Mouse (Mus musculus) splenic B cell, adult 2 months (primary cell): ENCODE data around the gene Mxra7.
A peak's percentile ranks its signal among the peaks of the same experiment; 100 is the strongest.
"Not testable (repeated sequence)": the region's sequence is repeated elsewhere in the genome, so short reads cannot be mapped to it uniquely, and the experiment has no call there.

Source experiments
- DNase-seq: peaks from one replicate; pipeline ENCODE4 v3.0.0-alpha.2; 2011; ENCODE audit warnings: low read depth, low spot score
- H3K27me3 ChIP-seq: 2 replicates; pipeline ENCODE4 v1.6.1; 2012; ENCODE audit warnings: mild to moderate bottlenecking, low read length, moderate library complexity, mixed read lengths; ENCODE audit not compliant: control insufficient read depth, poor library complexity, insufficient read depth, severe bottlenecking
- H3K36me3 ChIP-seq: 2 replicates; pipeline ENCODE4 v1.6.1; 2012; ENCODE audit warnings: mild to moderate bottlenecking, low read length, moderate library complexity, mixed read lengths; ENCODE audit not compliant: control insufficient read depth, poor library complexity, insufficient read depth, severe bottlenecking

The Mxra7 gene

GRCm38 (mm10) chr11:116851576-116852290 is 23.9 kb upstream of the Mxra7 start:
- Histone ChIP-seq H3K36me3 (peaks cover 11% of the 10 kb centered on the region; the same call in 1 of the 2 replicates), H3K27me3 (no peaks in the 10 kb centered on the region)
- DNase-seq = no peak

- no peaks in the 10 kb centered on the region for H3K27me3 ChIP-seq
- H3K36me3 ChIP-seq = peaks cover 11% of the 10 kb centered on the region; the same call in 1 of the 2 replicates
- DNase-seq = no peak
Observed at GRCm38 (mm10) chr11:116850833-116851477, 23.1 kb upstream of the Mxra7 start.

- H3K36me3 ChIP-seq = peaks cover 11% of the 10 kb centered on the region; the same call in 1 of the 2 replicates
- no peak for DNase-seq
- H3K27me3 ChIP-seq = no peaks in the 10 kb centered on the region
Observed at GRCm38 (mm10) chr11:116850085-116850484, 22.2 kb upstream of the Mxra7 start.

GRCm38 (mm10) chr11:116849587-116849986 is 21.7 kb upstream of the Mxra7 start:
- DNase-seq = no peak
- Histone ChIP-seq H3K27me3 (no peaks in the 10 kb centered on the region), H3K36me3 (peaks cover 11% of the 10 kb centered on the region; the same call in 1 of the 2 replicates)

GRCm38 (mm10) chr11:116848877-116849178 is 21.0 kb upstream of the Mxra7 start:
- not testable (repeated sequence) for H3K27me3 ChIP-seq, DNase-seq
- peaks cover 11% of the 10 kb centered on the region; the same call in 1 of the 2 replicates for H3K36me3 ChIP-seq

GRCm38 (mm10) chr11:116848086-116848876 is 20.4 kb upstream of the Mxra7 start:
- no peak for DNase-seq
- H3K27me3 ChIP-seq = no peaks in the 10 kb centered on the region

GRCm38 (mm10) chr11:116847187-116848085 is 19.6 kb upstream of the Mxra7 start:
- no peak for DNase-seq
- Histone ChIP-seq H3K36me3 (peaks cover 11% of the 10 kb centered on the region; the same call in 1 of the 2 replicates), H3K27me3 (no peaks in the 10 kb centered on the region)

More at GRCm38 (mm10) chr11:116848086-116848876, 20.4 kb upstream of the Mxra7 start:
- H3K36me3 ChIP-seq = peaks cover 11% of the 10 kb centered on the region; the same call in 1 of the 2 replicates

GRCm38 (mm10) chr11:116846593-116847181 is 18.8 kb upstream of the Mxra7 start:
- Histone ChIP-seq H3K36me3 (peaks cover 12% of the 10 kb centered on the region; the same call in 1 of the 2 replicates), H3K27me3 (no peaks in the 10 kb centered on the region)
- DNase-seq = no peak

GRCm38 (mm10) chr11:116843261-116844233 is 15.7 kb upstream of the Mxra7 start, which contains the start of the genes Mettl23 and Jmjd6:
Mettl23 (plus strand) TSS chr11:116843278.
Jmjd6 (minus strand) TSS chr11:116843449.
- Histone ChIP-seq H3K27me3 (no peaks in the 10 kb centered on the region), H3K36me3 (peaks cover 15% of the 10 kb centered on the region)
- peak; percentile 97 for DNase-seq

- DNase-seq = peak; percentile 78
- Histone ChIP-seq H3K36me3 (peaks cover 17% of the 10 kb centered on the region), H3K27me3 (no peaks in the 10 kb centered on the region)
Observed at GRCm38 (mm10) chr11:116842531-116843260, 14.8 kb upstream of the Mxra7 start.

- H3K36me3 ChIP-seq = peaks cover 23% of the 10 kb centered on the region
- no peak for DNase-seq
- no peaks in the 10 kb centered on the region for H3K27me3 ChIP-seq
Observed at GRCm38 (mm10) chr11:116840748-116841147, 12.9 kb upstream of the Mxra7 start.

GRCm38 (mm10) chr11:116839601-116840000 is 11.8 kb upstream of the Mxra7 start:
- peaks cover 23% of the 10 kb centered on the region for H3K36me3 ChIP-seq

More at GRCm38 (mm10) chr11:116839601-116840000, 11.8 kb upstream of the Mxra7 start:
- no peaks in the 10 kb centered on the region for H3K27me3 ChIP-seq
- DNase-seq = no peak
